Mouse (Mus musculus): ENCODE measurements at regions not wholly inside any gene's neighbourhood (a gene's known extent, or its start where the extent isn't known, plus 50 kb on each side); places are given as distances from the start of the nearest gene placed in this dataset.

DNA sequence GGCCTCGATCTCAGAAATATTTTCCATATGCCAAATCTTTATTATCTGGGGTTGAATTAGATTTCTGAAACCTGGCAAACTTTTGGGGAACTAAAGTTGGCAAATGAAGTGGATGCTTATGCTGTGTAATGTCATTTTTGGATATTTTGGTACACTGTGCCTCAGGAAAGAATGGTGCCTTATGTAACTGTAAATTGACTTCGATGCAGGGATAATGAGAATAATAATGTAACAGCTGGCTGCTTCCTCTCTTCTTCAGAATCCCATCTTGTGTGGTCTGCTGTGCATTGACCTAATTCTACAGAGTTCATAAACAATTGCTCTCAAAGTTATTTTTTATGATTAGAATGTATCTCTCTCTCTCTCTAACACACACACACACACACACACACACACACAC is 545.6 kb downstream of the Tfap2b start:
- DNase-seq (ENCODE audit: low spot score in 2 of 2): no peak

DNA sequence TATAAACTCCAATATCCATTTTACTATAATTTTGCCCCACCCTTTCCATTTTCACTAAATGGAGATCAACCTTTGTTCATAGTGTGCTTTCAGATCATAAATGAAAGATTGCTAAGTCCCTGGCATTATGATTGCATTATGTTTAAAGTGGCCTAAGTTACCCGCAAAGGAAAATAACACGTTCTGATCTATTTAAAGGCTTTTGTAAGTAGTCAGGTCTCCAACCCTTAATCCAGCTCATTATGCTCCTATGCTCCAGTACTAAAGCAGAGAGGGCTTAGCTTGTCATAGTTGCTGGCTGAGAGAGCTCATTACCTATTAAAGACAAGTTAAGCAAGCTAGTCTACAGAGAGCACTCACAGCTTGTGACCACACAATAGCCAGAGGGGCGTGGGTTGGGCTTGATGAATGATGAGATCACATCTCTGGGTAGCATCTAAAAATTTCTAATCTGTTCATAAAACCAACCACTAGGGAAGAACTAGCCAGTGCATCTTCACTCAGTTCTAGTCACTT is 549.3 kb downstream of the Tfap2b start:
- no peak for DNase-seq (ENCODE audit: low spot score in 2 of 2)

DNA sequence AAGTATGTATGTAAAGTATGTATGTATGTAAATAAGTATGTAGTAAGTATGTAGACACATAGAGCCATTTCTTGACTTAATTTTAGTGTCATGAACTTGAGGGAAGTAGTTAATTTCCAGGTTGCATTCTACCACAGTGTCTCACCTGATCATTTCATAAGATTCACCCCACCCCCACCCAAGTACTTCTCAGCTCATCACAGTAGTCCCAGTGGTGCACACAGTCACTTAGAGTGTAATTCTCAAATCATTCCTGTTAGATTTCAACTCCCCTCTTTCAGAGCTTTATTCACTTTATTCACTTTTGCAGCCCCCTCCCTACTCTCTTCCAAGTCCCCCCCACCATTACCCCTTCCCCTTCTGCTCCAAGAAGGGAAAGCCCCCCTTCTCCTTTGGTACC is 558.2 kb downstream of the Tfap2b start:
- no peak for DNase-seq (ENCODE audit: low spot score in 2 of 2)

DNA sequence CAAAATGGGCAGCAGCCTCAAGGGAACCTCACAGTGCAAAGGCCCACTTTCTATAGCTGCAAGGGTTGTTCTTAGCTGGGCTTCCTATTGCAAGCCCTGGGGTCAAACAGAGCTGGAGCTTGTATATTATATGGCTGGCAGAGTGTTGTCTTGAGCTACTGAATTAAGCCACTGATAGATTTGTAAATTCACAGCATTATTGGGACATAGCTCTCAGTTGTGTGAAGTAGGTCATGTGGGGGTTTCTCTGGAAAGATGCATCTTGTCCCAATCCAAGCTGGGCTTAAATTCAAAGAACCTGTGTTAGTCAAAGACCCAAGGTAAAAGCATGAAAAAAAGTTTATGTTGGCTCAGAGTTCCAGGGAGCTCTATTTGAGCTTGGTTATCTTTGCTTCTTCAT is 563.6 kb downstream of the Tfap2b start:
- no peak for DNase-seq (ENCODE audit: low spot score in 2 of 2)

GRCm38 (mm10) chr1:19774502-19774901 is 565.8 kb downstream of the Tfap2b start:
- DNase-seq (ENCODE audit: low spot score in 2 of 2): no peak

GRCm38 (mm10) chr1:19777542-19777941 is 568.8 kb downstream of the Tfap2b start:
- no peak for DNase-seq (ENCODE audit: low spot score in 2 of 2)

DNA sequence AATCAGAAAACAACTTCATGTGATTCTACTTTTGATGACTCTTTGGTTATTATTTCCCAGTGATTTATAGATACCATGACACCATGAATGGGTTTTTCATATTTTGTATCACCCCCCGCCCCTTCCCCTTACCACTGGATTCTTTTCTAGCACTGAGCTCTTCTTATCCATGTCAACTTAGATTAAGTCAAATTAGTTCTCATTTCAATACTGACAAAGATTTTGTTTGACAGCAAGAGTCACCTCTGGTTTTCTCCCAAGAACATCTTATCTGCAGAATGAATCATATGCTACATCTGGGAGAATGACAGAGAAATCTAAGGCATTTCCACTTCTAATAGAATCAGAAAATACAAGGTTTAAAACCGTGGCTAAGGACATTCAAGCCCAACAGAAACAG is 578.3 kb downstream of the Tfap2b start:
- DNase-seq (ENCODE audit: low spot score in 2 of 2): no peak

DNA sequence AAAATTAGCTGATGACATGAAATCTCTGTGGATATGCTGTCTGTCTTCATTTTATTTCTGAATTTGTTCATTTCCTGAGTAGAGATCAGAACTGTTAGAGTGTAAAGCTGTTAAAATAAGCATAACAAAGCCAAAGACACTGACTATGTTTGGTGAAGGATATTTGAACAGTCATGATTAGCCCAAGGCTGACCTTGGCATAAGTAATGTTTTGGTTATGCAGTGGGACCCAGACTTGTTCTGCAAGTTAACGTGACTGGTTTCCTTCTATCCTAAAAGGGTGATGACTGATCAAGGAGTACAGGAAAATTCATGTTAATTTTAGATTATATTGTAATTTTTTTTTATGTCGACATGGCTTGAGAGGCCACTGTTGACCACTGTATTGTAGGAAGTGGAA is 585.4 kb downstream of the Tfap2b start:
- DNase-seq (ENCODE audit: low spot score in 2 of 2): no peak

GRCm38 (mm10) chr1:19825887-19826286 is 617.2 kb downstream of the Tfap2b start:
- no peak for DNase-seq (ENCODE audit: low spot score in 2 of 2)

- DNase-seq (ENCODE audit: low spot score in 2 of 2): no peak
These were observed 618.0 kb downstream of the Tfap2b start for GRCm38 (mm10) chr1:19826455-19827366.

- DNase-seq (ENCODE audit: low spot score in 2 of 2): peak; percentile 0
These were observed 641.2 kb downstream of the Tfap2b start for GRCm38 (mm10) chr1:19849918-19850317.

GRCm38 (mm10) chr1:19857250-19857649 is 648.5 kb downstream of the Tfap2b start:
- no peak for DNase-seq (ENCODE audit: low spot score in 2 of 2)

GRCm38 (mm10) chr1:19868478-19868877 is 659.8 kb downstream of the Tfap2b start:
- no peak for DNase-seq (ENCODE audit: low spot score in 2 of 2)

DNA sequence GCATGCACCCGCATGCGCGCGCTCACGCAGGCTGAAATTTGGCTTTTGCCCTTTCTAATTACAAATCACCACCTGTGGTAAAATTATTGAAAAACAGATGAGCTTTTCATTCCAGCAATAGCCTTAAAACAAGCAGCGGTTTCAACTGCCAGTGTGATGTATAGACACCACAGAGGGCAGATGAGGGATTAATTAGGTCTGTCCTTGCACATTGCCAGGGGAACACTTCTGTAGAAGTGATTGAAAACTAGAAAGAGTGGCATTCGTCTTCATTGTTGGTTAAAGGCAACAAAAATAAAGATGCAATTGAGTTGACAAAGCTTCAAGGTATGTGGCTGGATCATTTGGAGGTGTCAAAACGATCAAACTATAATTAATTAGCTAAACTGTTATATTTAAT is 672.5 kb downstream of the Tfap2b start:
- no peak for DNase-seq (ENCODE audit: low spot score in 2 of 2)

DNA sequence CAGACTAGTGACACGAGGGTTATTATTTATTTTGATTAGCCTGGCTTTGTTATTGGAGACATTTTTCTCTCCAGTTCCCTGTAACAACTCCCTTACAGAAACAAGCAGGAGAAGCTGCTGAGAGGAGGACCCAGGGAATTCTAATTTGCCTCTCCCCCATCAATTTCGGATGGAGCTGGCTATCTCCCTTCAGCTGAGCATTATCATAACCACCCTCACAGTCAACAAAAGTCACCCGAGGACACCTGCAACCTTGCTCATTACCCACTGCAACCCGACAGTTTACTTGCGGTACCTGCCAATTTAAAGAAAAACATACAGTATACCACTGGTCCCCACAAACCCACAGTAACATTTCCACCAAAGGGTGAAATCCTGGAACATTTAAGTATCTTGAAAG is 690.7 kb downstream of the Tfap2b start:
- DNase-seq (ENCODE audit: low spot score in 2 of 2): no peak

- no peak for DNase-seq (ENCODE audit: low spot score in 2 of 2)
These were observed 691.2 kb downstream of the Tfap2b start for GRCm38 (mm10) chr1:19899889-19900310.

DNA sequence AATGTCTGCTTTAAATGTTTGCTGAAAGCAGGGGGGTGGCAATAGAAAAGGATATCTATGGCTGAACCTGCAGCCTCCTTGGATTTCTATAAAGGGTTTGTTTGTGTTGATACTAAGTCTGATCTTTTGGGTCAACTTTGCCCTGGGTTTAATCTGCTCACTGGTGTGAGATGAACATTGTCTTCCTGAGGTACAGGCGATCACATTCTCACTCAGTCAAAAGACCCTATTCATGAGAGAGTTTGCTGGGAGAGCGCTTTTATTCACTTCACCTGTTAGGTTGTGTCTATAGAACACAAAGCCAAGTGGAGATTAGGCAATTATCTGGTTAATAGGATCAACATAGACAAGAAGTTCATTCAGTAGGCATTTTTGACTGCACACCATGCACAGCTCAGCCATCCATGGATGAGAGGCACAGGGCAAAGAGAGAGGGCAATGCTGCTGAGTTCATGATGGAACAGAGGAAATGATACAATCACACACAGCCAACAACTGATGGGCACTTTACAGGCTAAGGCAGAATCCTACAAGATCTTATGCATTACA is 692.3 kb downstream of the Tfap2b start:
- DNase-seq (ENCODE audit: low spot score in 2 of 2): no peak

DNA sequence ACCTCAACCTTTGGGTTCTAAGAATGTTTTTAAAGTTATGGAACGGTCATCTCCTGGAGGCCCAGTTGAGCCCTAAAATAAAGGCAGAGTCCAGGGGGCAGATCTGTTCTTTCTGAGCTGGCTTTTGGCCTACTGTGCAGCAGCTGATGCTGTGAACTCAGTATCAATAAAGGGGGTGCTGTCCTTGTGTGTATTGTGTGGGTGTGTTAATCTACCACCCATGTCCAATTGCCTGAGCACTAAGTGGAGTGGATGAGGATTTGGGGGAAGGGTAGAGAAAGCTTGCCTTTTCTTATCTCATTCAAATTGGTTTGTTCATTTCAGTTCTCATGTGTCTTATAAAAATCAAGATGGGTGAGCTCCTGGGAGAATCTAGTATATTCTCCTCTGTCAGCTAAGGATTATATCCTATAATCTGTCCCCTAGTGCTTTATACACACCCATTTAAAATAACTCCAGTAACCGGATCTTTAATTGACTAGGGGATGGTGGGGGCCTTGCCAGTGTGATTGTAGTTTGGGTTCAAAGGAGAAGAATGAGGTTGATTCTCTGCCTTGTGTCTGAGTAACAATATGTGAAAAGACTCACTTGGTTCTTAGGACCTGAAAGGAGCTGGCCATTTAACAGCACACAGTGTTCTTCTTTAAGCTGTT is 703.6 kb downstream of the Tfap2b start:
- DNase-seq (ENCODE audit: low spot score in 2 of 2): no peak

GRCm38 (mm10) chr1:19918762-19919161 is 699.1 kb downstream of the Pkhd1 start:
- DNase-seq (ENCODE audit: low spot score in 2 of 2): no peak

- no peak for DNase-seq (ENCODE audit: low spot score in 2 of 2)
These were observed 690.7 kb downstream of the Pkhd1 start for GRCm38 (mm10) chr1:19927192-19927591.

DNA sequence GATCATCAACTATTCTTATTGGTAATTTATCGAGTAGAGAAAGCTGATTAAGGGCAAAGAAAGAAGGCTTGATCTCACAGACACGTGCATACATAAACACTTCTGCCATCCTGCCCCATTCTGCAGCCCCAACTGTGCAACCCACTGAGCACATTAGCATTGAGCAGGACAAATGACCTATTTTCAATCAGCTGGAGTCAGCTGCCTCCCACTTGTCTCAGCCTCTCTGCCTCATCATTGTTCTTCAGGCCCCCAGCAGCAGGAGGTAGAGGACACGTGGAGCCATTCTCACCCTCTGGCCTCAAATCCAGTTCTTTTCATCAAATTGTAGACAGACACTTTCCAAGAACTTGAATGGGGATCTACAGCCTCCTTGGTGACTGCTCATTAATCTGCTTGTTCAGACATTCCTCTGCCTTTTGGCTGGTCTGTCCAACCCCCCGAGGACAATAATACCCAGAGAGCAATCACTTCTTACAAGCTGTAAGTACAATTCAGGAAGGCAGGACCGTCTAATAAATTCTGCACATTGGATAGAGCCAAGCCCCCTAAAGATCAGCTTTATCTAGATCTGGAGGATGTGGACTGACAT is 690.0 kb downstream of the Pkhd1 start:
- DNase-seq (ENCODE audit: low spot score in 2 of 2): no peak

DNA sequence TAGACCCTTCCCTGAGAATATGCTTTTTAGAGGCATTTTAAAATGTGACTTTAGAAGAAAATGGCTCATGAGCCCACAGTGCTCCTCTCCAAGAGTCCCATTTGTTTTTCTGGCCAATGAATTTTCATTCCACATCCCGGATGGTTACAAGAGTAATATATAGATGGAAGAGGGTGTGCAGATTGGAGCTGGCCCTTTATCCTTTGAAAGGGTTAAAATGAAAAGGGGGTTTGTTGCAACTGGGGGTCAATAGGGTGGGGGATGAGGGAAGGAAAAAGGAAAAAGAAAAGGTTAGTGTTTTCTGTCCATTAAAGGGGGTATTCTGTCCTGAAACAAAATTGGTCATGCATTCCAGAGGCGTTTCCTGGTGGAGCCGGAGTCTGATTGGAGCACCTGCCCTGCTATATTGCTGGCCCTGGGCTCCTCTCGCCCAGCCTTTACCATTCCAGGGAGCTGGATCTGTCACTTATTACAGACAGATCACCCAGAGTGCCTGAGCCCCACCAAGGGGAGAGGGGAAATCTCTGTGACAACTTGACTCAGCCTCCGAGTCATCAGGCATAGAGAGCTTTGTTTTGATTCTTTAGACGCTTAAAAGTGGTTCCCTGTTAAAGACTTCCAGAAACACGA is 666.7 kb downstream of the Pkhd1 start:
- no peak for DNase-seq (ENCODE audit: low spot score in 2 of 2)
